Mouse (Mus musculus) lung, postnatal 0 days (tissue): ENCODE measurements around the gene Nup107.

ENCODE experiments used
- CTCF ChIP-seq: IDR thresholded peaks from 2 replicates; pipeline ENCODE4 v1.5.1; 2016; ENCODE audit warnings: antibody characterized with exemption, mild to moderate bottlenecking
- EP300 ChIP-seq: IDR thresholded peaks from 2 replicates; pipeline ENCODE4 v1.6.1; 2016; ENCODE audit warnings: antibody characterized with exemption, mild to moderate bottlenecking, control low read depth

- TF ChIP-seq CTCF: no peak
- no peak for TF ChIP-seq EP300
Observed at GRCm38 (mm10) chr10:117705806-117706205, 86.7 kb downstream of the Nup107 start.
